Mouse (Mus musculus) bone marrow macrophage, adult 2 months (primary cell): Measurements from ENCODE around the gene Ugt1a10. TPM values are rescaled to one million over a fixed set of nuclear protein-coding genes. Genes with fewer than 3 reads are reported as not detected.

Experiments
- H3K27ac ChIP-seq: 2 replicates; pipeline ENCODE4 v1.5.1; 2012; ENCODE audit warnings: low read depth, low read length; ENCODE audit not compliant: insufficient read depth
- H3K4me1 ChIP-seq: 2 replicates; pipeline ENCODE4 v1.6.1; 2012; ENCODE audit warnings: low read length; ENCODE audit not compliant: control insufficient read depth, insufficient read depth
- H3K4me3 ChIP-seq: 2 replicates; pipeline ENCODE4 v1.5.1; 2012; ENCODE audit warnings: mild to moderate bottlenecking, low read length, moderate library complexity; ENCODE audit not compliant: insufficient read depth
- CTCF ChIP-seq: IDR thresholded peaks from 2 replicates; pipeline ENCODE4 v1.5.1; 2012; ENCODE audit warnings: low read depth, mild to moderate bottlenecking, low read length, moderate library complexity
- POLR2A ChIP-seq: IDR thresholded peaks from 2 replicates; pipeline ENCODE4 v1.6.1; 2012; ENCODE audit warnings: mild to moderate bottlenecking, low read depth, low read length, borderline replicate concordance
- polyA plus RNA-seq: library from polyadenylated mRNA; stranded (reverse); fragments of >200 nt; gene quantifications from 2 replicates; pipeline ENCODE4 v1.2.4, GENCODE M21; 2012; ENCODE audit not compliant: missing spikeins, insufficient read depth, insufficient read length

The Ugt1a10 gene
- polyA plus RNA-seq, 1 experiment, result not detected

GRCm38 (mm10) chr1:88226670-88227379 is 171.6 kb downstream of the Ugt1a10 start, which contains the start of gene Mroh2a:
Gene Mroh2a, plus strand, starts transcription at chr1:88226986.
- peaks cover 10% of the 10 kb centered on the region for H3K4me1 ChIP-seq
- no peak within 1 kb of the TSS for H3K4me3 ChIP-seq
- no peak within 1 kb of the TSS for H3K27ac ChIP-seq
- TF ChIP-seq POLR2A (no peak), CTCF (no peak)

GRCm38 (mm10) chr1:88227482-88227881 is 172.3 kb downstream of the Ugt1a10 start:
- Histone ChIP-seq H3K4me3 (no peak overlapping the region), H3K27ac (no peak overlapping the region), H3K4me1 (peaks cover 10% of the 10 kb centered on the region)
- TF ChIP-seq POLR2A, result no peak
- TF ChIP-seq CTCF, result no peak

GRCm38 (mm10) chr1:88228121-88228520 is 172.9 kb downstream of the Ugt1a10 start:
- Histone ChIP-seq H3K4me3 (no peak overlapping the region), H3K27ac (no peak overlapping the region), H3K4me1 (peaks cover 10% of the 10 kb centered on the region)
- TF ChIP-seq POLR2A (no peak), CTCF (no peak)

GRCm38 (mm10) chr1:88229566-88229965 is 174.4 kb downstream of the Ugt1a10 start:
- Histone ChIP-seq H3K4me3 (no peak overlapping the region), H3K4me1 (peaks cover 10% of the 10 kb centered on the region), H3K27ac (no peak overlapping the region)
- TF ChIP-seq CTCF, result no peak
- TF ChIP-seq POLR2A, result no peak

GRCm38 (mm10) chr1:88229986-88230385 is 174.8 kb downstream of the Ugt1a10 start:
- Histone ChIP-seq H3K27ac (no peak overlapping the region), H3K4me3 (no peak overlapping the region), H3K4me1 (peaks cover 10% of the 10 kb centered on the region)
- TF ChIP-seq CTCF (no peak), POLR2A (no peak)

DNA sequence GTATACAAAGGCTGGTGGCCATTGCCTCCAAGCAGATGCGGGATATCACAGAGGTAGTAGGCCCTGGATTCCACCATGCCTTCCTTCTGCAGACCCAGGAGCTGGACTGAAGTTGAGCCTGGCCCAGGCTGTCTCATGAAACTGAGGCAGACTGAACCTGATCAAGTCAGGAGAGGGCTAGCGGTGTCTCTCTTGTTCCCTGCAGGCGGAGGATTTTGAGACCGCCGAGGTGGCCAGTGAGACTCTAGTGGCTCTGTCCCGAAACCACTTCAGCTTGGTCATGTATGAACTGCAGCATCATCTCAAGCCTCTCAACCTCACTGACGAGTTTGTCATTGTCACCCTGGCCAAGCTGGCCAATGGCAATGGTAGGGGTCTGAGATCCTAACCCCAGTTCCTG is 175.2 kb downstream of the Ugt1a10 start:
- peaks cover 10% of the 10 kb centered on the region for H3K4me1 ChIP-seq
- TF ChIP-seq CTCF, result no peak
- no peak overlapping the region for H3K27ac ChIP-seq
- no peak overlapping the region for H3K4me3 ChIP-seq

DNA sequence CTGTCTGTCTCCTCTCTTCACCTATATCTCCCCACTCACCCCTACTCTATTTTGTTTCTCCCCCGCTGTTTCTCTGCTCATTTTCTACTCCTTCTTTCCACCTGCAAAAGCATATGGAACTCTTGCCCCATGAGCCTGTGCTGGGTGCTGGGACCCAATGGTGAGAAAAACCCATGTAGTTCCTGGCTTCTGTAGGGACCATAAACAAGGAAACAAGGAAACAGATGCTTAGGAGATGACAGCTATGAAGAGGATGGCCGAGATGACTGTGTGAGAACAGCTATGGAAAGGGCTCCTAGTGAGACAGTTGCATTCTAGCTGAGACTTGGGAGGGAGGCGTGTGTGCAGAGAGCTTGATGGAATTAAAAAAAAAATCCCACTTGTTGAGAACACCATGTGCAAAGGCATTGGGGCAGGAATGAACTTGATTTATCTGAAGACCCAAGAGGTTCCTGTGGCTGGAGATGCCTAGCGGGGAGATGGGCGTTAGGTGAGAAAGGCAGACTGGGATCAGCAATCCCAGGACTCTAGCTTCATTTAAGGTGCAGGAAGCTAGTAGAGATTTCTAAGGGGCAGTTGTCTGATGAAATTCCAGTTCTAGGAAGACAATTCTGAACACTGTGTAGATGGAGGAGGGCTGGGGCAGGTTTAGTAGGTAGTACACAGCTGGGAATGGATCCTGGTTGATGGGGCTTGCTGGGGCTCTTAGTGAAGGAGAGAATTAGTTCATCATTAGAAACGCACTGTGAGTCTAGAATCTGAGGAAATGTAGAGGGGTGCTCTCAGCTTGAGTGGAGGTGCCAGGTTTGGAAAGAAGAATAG is 176.0 kb downstream of the Ugt1a10 start:
- Histone ChIP-seq H3K27ac (no peak overlapping the region), H3K4me3 (no peak overlapping the region), H3K4me1 (peaks cover 10% of the 10 kb centered on the region)
- TF ChIP-seq POLR2A (no peak), CTCF (no peak)

DNA sequence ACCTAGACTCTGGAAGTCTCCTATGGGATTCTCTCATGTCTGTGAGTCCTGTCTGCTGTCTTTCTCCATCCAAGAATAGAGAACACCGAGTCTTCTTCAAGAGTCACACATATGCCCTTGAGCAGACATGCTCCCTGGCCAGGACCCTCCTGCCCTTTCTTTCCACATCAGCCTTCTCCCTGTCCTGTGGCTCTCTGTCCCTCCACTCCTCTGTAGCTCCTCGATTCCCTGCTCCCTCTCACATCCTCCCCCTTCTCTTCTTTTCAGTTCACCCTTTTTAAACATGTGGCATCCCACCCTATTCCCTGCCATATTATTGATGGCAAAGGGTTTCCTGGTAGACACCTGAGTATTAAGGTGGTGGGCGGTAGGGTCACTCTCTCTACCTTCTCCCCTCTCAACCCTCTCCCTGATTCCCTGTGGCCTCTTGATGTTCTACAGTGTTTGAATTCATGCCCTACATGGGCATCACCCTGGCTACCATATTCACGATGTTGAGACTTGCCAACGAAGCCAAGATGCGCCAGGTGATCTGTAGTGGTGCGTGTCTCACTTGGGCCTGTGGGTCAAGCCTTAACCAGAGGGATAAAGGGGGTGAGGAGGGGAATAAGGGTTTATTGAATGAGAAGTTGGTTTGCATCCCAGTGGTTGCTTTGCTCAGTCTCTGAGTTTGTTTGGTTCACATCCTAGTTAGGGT is 176.8 kb downstream of the Ugt1a10 start:
- TF ChIP-seq CTCF (no peak), POLR2A (no peak)
- Histone ChIP-seq H3K4me1 (peaks cover 5% of the 10 kb centered on the region), H3K27ac (no peak overlapping the region), H3K4me3 (no peak overlapping the region)

DNA sequence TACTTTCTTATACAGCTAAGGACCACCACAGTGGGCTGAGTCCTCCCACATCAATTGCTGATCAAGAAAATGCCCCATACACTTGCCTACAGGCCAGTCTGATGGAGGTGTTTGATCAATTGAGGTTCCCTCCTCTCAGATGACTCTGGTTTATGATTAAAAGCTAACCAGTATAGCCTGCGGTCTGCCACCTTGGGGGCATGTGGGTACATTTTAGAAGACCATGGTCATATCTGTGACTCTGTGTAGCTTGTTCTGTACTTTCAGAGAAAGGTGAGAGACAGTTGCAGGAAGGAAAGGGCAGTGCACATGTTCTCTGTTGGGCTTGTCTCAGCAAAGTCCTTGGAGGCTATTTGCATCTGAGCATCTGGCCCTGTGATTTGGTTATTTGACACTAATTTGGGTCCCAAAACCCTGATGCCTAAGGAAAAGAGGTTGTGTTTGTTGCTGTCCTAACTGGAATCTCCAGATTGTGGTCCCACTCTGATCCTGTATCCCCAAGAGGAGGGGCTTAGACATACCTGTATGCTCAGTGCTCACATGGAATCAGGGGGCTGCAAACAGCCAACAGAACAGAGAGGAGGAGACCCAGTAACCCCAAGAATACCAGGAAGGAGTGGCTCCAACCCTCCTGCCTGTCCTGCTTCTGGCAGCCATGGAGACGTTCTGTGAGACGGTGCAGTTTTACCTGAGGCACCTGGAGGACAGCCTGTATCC is 177.6 kb downstream of the Ugt1a10 start:
- no peak overlapping the region for H3K4me3 ChIP-seq
- no peaks in the 10 kb centered on the region for H3K4me1 ChIP-seq
- no peak overlapping the region for H3K27ac ChIP-seq
- TF ChIP-seq POLR2A (no peak), CTCF (no peak)
